Mouse (Mus musculus): ENCODE data around the gene Exosc7. TPM values are rescaled to one million over a fixed set of nuclear protein-coding genes. Genes with fewer than 3 reads are reported as not detected.

The Exosc7 gene
- polyA plus RNA-seq, 1 experiment from 2014 or later, result 110 TPM

DNA sequence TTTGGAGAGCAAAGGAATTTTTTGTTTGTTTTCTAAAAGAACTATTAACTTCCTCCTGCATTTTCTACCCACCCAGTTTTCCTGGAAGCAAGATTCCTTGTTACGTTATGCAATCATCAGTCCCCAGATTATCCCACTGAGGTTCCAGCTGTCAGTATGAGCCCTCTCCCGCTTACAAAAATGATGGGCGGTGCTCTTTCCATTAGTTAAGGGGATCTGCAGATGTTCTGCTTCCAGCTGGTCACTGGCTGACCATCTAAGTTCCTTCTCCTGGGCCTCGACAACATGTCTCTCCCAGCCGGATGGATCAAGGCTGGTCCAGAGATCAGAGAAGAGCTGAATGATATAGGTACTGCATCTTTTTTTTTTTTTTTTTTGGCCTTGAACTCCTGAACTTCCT, 35.4 kb downstream of the Exosc7 start:
- WGBS, result 86% methylated on average over 5 of the region's 5 CpGs
- no peak overlapping the region for H3K9ac ChIP-seq
- no peaks in the 10 kb centered on the region for H3K9me3 ChIP-seq (replicated peaks)
- H3K27me3 ChIP-seq, result no peaks in the 10 kb centered on the region
- H3K36me3 ChIP-seq (ENCODE audit: poor library complexity, severe bottlenecking), result peaks cover 10% of the 10 kb centered on the region
- H3K4me2 ChIP-seq, result no peak overlapping the region
- H3K27ac ChIP-seq, result no peak overlapping the region
- no peak overlapping the region for H3K4me3 ChIP-seq
- no peak for ATAC-seq
- no peaks in the 10 kb centered on the region for H3K4me1 ChIP-seq

DNA sequence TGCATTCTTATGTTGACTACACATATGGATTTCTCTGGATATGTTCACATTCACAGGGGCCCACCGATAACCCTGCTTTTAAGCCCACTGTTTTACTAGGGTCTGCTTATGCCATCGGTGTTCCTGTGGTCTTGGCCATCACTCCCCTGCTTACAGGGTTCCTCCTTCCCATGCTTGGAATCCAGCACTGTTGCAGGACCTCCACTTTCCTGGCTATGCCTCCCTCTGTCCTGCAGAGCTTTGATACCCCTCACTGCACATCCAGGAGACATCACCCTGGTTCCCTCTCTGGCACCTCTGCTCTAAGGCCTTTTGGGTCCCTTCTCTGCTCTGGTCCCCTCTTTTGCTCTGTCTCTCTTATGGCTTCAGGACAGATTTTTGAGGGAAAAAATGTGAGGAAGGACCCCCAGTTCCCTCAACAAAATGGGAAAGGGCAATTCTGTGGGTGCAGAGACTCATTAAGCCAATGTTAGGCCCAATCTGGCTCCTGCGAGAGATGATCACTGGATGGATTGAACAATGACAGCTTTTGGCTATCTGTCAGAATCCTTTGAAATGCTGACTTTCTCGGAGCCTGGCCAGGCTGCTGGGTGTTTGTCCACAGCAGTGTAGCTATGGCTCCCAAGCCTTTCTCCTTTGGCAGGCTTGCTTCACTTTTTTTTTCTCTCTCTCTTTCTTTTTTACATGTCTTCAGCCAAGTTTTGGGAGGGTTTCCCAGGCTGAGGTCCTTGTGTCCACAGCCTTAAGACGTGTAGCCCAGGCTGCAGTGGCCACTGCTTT, 37.4 kb downstream of the Exosc7 start, which contains the start of gene Clec3b:
TSS of gene Clec3b (plus strand) at position 706 of the 780 bp plus-strand sequence.
- no peak within 1 kb of the TSS for H3K9ac ChIP-seq
- H3K36me3 ChIP-seq (ENCODE audit: poor library complexity, severe bottlenecking), result no peaks in the 10 kb centered on the region
- no peak within 1 kb of the TSS for H3K4me3 ChIP-seq
- no peak within 1 kb of the TSS for H3K27ac ChIP-seq
- no peaks in the 10 kb centered on the region for H3K9me3 ChIP-seq (replicated peaks)
- no peak within 1 kb of the TSS for H3K4me2 ChIP-seq
- H3K4me1 ChIP-seq, result no peaks in the 10 kb centered on the region
- WGBS, result 87% methylated on average over 5 of the region's 5 CpGs
- no peaks in the 10 kb centered on the region for H3K27me3 ChIP-seq
- no peak for ATAC-seq

DNA sequence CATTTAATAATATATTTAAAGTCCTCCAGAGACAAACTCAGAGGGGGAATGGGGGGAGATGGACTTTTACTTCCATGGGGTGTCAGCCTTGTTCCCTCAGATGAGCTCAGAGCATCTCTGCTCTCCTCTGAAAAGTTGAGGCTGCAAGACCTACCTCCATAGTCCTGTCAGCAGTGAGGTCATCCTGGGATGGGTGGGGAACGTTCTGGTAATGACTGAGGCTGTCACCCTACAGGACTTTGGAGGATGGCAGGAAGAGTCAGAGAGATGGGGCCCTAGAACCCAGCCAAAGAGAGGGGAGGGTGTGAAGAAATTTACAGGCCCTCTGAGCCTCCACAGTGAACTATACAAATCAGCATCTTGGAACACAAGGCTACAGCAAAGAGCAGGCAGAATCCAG, 38.5 kb downstream of the Exosc7 start:
- ATAC-seq, result no peak
- H3K4me2 ChIP-seq, result no peak overlapping the region
- no peaks in the 10 kb centered on the region for H3K9me3 ChIP-seq (replicated peaks)
- H3K27me3 ChIP-seq, result no peaks in the 10 kb centered on the region
- no peak overlapping the region for H3K4me3 ChIP-seq
- no peaks in the 10 kb centered on the region for H3K36me3 ChIP-seq (ENCODE audit: poor library complexity, severe bottlenecking)
- H3K4me1 ChIP-seq, result no peaks in the 10 kb centered on the region
- 50% methylated on average over 1 of the region's 1 CpGs for WGBS
- H3K27ac ChIP-seq, result no peak overlapping the region
- no peak overlapping the region for H3K9ac ChIP-seq

DNA sequence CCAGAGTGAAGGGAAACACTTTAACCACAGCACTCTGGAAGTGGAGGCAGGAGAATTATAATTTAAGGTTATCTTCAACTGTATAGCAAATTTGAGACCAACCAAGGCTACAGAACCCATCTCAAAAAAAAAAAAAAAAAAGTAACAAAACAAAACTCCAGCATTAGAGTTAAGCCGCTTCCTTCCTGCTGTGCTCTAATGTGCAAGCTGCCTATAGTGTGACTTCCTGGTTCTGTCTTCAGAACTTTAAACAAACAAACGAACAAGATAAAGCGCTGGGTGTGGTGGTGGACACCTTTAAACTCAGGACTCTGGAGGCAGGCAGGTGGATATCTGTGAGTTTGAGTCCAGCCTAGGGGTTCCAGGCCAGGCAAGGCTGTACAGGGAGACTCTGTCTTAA, 39.0 kb downstream of the Exosc7 start:
- Histone ChIP-seq H3K27me3 (no peaks in the 10 kb centered on the region), H3K9ac (no peak overlapping the region), H3K36me3 (ENCODE audit: poor library complexity, severe bottlenecking) (no peaks in the 10 kb centered on the region), H3K4me2 (no peak overlapping the region), H3K9me3 (replicated peaks) (no peaks in the 10 kb centered on the region), H3K4me3 (no peak overlapping the region), H3K4me1 (0 out of 2 replicates have a peak, but pooled peaks cover 4% of the 10 kb centered on the region), H3K27ac (no peak overlapping the region)
- WGBS, result 80% methylated on average over 3 of the region's 3 CpGs
- ATAC-seq, result no peak

DNA sequence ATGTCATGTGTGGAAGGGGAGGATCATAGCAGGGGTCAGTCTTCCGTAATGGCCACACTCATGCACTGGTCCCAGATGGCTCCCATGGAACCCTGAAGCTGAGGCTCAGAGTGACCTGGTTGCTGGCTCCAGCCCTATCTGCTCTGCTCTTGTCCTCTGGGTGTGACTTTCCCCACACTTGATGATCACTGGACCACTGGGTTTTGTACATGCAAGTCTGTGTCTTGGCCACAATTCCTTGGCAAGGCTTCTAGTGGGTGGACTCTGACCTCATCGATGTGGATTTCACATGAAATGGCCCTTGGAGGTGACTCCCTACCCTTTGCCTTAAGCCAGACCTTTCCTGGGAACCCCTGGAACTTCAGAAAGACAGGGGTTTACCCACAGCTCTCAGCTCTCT, 40.1 kb downstream of the Exosc7 start:
- Histone ChIP-seq H3K36me3 (ENCODE audit: poor library complexity, severe bottlenecking) (no peaks in the 10 kb centered on the region), H3K9ac (no peak overlapping the region), H3K27ac (no peak overlapping the region), H3K4me2 (no peak overlapping the region), H3K4me1 (0 out of 2 replicates have a peak, but pooled peaks cover 4% of the 10 kb centered on the region), H3K9me3 (replicated peaks) (no peaks in the 10 kb centered on the region), H3K27me3 (no peaks in the 10 kb centered on the region), H3K4me3 (no peak overlapping the region)
- ATAC-seq, result no peak
- WGBS, result 79% methylated on average over 2 of the region's 2 CpGs

DNA sequence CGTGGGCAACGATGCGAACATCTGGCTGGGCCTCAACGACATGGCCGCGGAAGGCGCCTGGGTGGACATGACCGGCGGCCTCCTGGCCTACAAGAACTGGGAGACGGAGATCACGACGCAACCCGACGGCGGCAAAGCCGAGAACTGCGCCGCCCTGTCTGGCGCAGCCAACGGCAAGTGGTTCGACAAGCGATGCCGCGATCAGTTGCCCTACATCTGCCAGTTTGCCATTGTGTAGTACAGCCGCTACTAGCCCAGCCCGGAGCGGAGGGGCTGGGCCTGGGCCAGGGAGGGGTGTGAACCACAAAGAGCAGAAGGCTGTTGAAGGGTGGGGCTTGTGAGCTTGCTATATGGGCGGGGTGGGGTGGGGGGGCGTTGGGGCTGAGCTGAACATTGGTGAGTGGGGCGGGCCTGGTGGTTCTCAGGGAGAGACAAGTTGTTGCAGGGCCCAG, 43.9 kb downstream of the Exosc7 start:
- WGBS, result 35% methylated on average over 30 of the region's 30 CpGs
- 0 out of 2 replicates have a peak overlapping the region, but pooled peaks have one; percentile 30 for H3K9ac ChIP-seq
- no peaks in the 10 kb centered on the region for H3K36me3 ChIP-seq (ENCODE audit: poor library complexity, severe bottlenecking)
- H3K4me1 ChIP-seq, result 0 out of 2 replicates have a peak, but pooled peaks cover 4% of the 10 kb centered on the region
- peak overlapping the region; percentile 50 for H3K4me2 ChIP-seq
- no peaks in the 10 kb centered on the region for H3K9me3 ChIP-seq (replicated peaks)
- peak; percentile 83 for ATAC-seq
- H3K27ac ChIP-seq, result no peak overlapping the region
- peak overlapping the region; percentile 18 for H3K4me3 ChIP-seq
- no peaks in the 10 kb centered on the region for H3K27me3 ChIP-seq

DNA sequence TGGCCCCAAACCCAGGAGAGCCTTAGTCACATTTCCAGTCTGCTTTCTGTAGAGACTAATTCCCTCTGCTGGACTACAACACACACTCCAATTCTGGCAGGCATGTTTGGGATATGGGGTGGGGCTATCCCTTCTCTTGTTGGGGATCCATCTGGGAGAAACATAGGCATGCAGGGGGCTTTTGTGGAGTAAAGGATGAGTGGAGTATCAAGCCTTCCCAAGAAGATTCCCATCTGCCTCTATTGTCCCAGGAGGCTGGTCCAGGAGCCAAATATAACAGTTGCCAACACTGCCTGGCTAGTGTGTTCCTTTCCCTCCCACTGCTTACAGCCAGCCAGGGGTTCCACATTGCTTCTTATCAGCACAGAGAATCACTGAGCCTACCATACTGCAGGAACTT, 44.7 kb downstream of the Exosc7 start:
- H3K9me3 ChIP-seq (replicated peaks), result no peaks in the 10 kb centered on the region
- H3K27ac ChIP-seq, result no peak overlapping the region
- 0 out of 2 replicates have a peak, but pooled peaks cover 4% of the 10 kb centered on the region for H3K4me1 ChIP-seq
- ATAC-seq, result 0 out of 2 replicates have a peak, but pooled peaks have one; percentile 9
- no peaks in the 10 kb centered on the region for H3K36me3 ChIP-seq (ENCODE audit: poor library complexity, severe bottlenecking)
- no peak overlapping the region for H3K4me2 ChIP-seq
- H3K9ac ChIP-seq, result no peak overlapping the region
- no peaks in the 10 kb centered on the region for H3K27me3 ChIP-seq
- H3K4me3 ChIP-seq, result no peak overlapping the region

DNA sequence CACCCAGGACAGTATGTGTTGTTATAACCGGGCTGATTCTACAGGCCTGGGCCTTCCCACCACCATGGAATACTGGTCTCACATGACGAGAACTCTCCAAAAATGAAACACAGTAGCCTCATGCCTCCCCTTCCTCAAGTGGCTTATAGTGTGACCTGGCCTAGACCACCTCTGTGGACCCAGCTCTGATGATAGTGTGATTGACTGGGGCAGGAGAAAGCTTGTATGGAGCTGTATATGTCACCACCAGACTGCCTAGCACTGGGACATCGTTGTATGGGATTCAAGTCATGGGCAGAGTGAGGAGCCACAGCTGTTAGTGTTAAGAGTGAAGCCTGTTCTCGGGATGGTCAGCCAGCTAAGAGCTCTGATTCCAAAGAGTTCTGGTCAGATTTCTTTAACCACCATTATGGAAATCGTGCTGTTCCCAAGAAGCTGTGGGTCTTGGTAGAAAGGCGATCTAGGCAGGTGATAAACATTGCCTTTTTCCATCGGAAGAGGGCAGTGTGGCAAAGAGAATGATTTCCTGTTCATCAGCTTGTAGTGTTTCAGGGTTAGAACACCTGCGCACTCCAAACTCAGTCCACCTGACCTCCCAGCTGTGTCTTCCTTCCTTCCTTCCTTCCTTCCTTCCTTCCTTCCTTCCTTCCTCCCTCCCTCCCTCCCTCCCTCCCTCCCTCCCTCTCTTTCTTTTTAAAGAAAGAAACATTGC, 45.3 kb downstream of the Exosc7 start:
- Histone ChIP-seq H3K4me1 (0 out of 2 replicates have a peak, but pooled peaks cover 4% of the 10 kb centered on the region), H3K4me2 (no peak overlapping the region), H3K9ac (no peak overlapping the region), H3K36me3 (ENCODE audit: poor library complexity, severe bottlenecking) (no peaks in the 10 kb centered on the region), H3K27me3 (no peaks in the 10 kb centered on the region), H3K4me3 (no peak overlapping the region), H3K9me3 (replicated peaks) (no peaks in the 10 kb centered on the region), H3K27ac (no peak overlapping the region)
- 56% methylated on average over 8 of the region's 8 CpGs for WGBS
- ATAC-seq, result no peak

DNA sequence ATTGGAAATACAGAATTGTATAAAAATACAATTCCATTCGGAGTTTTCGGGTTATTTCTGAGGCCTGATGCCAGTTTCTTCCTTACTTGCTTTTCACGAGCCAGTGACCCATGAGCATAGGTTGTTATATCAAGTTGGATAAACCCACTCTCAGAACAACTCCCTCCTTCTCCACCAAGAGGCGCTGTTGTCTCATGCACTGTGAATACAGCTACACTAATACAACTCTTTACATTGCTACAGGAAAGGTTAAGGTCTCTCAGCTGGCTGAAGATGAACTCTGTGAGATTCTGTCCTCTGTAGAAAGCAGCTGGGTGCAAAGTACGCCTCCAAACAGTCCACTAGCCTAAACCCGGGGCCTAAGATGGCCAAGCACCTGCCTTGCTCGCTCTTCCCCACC, 46.3 kb downstream of the Exosc7 start:
- Histone ChIP-seq H3K4me3 (no peak overlapping the region), H3K27ac (no peak overlapping the region), H3K4me1 (0 out of 2 replicates have a peak, but pooled peaks cover 4% of the 10 kb centered on the region), H3K9me3 (replicated peaks) (no peaks in the 10 kb centered on the region), H3K27me3 (no peaks in the 10 kb centered on the region), H3K36me3 (ENCODE audit: poor library complexity, severe bottlenecking) (no peaks in the 10 kb centered on the region), H3K4me2 (no peak overlapping the region), H3K9ac (no peak overlapping the region)
- WGBS, result 56% methylated on average over 7 of the region's 7 CpGs
- no peak for ATAC-seq

DNA sequence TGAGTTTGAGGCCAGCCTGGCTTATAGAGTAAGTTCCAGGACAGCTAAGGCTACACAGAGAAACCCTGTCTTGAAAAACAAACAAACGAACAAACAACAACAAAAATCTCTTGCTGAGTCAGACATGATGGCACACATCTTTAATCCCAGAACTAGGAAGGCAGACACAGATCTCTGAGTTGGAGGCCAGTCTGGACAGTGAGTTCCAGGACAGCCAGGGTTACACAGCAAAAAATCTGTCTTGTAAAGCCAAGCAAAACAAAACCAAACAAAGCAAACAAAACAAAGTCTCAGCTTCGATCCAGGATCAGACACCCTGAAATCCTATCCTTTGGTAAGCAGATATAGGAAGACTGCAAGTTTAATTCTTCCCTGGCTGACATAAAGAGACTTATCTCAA, 48.8 kb downstream of the Exosc7 start:
- H3K27me3 ChIP-seq, result no peaks in the 10 kb centered on the region
- no peak overlapping the region for H3K27ac ChIP-seq
- 0 out of 2 replicates have a peak, but pooled peaks cover 3% of the 10 kb centered on the region for H3K4me1 ChIP-seq
- H3K9me3 ChIP-seq (replicated peaks), result no peaks in the 10 kb centered on the region
- H3K9ac ChIP-seq, result no peak overlapping the region
- no peaks in the 10 kb centered on the region for H3K36me3 ChIP-seq (ENCODE audit: poor library complexity, severe bottlenecking)
- 73% methylated on average over 2 of the region's 2 CpGs for WGBS
- no peak for ATAC-seq
- no peak overlapping the region for H3K4me3 ChIP-seq
- H3K4me2 ChIP-seq, result no peak overlapping the region

DNA sequence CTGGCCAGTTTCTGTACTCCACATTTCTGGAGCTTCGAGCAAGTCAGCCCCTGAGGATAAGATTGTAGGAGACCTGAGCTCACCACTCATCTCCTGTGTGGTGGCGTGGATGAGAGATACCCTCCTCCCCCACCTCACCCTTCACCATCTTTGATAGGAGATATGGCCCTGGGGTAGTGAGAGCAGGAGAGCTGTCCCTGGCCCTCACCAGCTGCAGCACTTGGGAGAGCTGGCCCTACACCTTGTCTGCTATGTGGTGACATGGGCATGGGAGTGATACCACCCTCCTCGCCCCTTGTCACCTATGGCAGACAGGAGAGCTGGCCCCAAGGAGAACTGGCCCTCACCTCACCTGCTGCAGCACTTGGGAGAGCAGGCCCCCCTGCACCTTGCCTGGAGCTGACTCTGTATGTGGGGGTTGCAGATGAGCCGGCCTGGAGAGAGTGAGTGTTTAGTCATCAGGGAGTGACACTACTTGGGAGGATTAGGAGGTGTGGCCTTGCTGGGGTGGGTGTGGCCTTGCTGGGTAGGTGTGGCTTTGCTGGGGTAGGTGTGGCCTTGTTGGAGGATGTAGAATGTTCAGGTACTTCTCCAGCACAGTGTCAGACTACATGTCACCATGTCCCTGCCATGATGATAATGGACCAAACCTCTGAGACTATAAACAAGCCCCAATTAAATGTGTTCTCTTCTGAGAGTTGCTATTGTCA, 50.1 kb downstream of the Exosc7 start:
- 95% methylated on average over 4 of the region's 4 CpGs for WGBS

More for the DNA sequence above, 50.1 kb downstream of the Exosc7 start:
- H3K27ac ChIP-seq, result no peak overlapping the region
- no peak overlapping the region for H3K9ac ChIP-seq
- ATAC-seq, result no peak
- no peaks in the 10 kb centered on the region for H3K27me3 ChIP-seq
- no peaks in the 10 kb centered on the region for H3K9me3 ChIP-seq (replicated peaks)
- no peak overlapping the region for H3K4me2 ChIP-seq
- H3K36me3 ChIP-seq (ENCODE audit: poor library complexity, severe bottlenecking), result no peaks in the 10 kb centered on the region
- H3K4me3 ChIP-seq, result no peak overlapping the region
- no peaks in the 10 kb centered on the region for H3K4me1 ChIP-seq

Data from forebrain, embryonic 13.5 days (tissue).